Mouse (Mus musculus) intestine, postnatal 0 days (tissue): Measurements from ENCODE around the gene Upk2. TPM values are rescaled to one million over a fixed set of nuclear protein-coding genes. Genes with fewer than 3 reads are reported as not detected.
A peak's percentile ranks its signal among the peaks of the same experiment; 100 is the strongest.

Source experiments
- ATAC-seq: fragments of 200-750 bp; cut with Nextera tagmentation; 2 replicates; pipeline ENCODE4 v1.8.0; 2017; ENCODE audit warnings: mild to moderate bottlenecking, moderate TSS enrichment, moderate library complexity
- H3K27ac ChIP-seq: fragments of 300-500 bp; sonication (generic); 2 replicates; pipeline ENCODE4 v1.5.1; 2014; ENCODE audit warnings: mild to moderate bottlenecking, low read depth, low read length, moderate library complexity
- H3K27me3 ChIP-seq: fragments of 300-500 bp; sonication (generic); replicated peaks from 2 replicates; pipeline ENCODE4 v1.6.1; 2014; ENCODE audit warnings: low read length, mixed read lengths; ENCODE audit not compliant: control insufficient read depth, insufficient read depth
- H3K36me3 ChIP-seq: fragments of 300-500 bp; sonication (generic); 2 replicates; pipeline ENCODE4 v1.6.1; 2014; ENCODE audit warnings: mild to moderate bottlenecking, moderate library complexity; ENCODE audit not compliant: control insufficient read depth, insufficient read depth
- H3K4me1 ChIP-seq: fragments of 300-500 bp; sonication (generic); replicated peaks from 2 replicates; pipeline ENCODE4 v1.6.1; 2014; ENCODE audit warnings: antibody characterized with exemption, low read length, mixed read lengths; ENCODE audit not compliant: control insufficient read depth, insufficient read depth
- H3K4me2 ChIP-seq: fragments of 300-500 bp; sonication (generic); replicated peaks from 2 replicates; pipeline ENCODE4 v1.6.1; 2014; ENCODE audit warnings: low read depth, mild to moderate bottlenecking, moderate library complexity
- H3K4me3 ChIP-seq: fragments of 300-500 bp; sonication (generic); 2 replicates; pipeline ENCODE4 v1.5.1; 2014; ENCODE audit warnings: low read depth, low read length
- H3K9ac ChIP-seq: fragments of 300-500 bp; sonication (generic); 2 replicates; pipeline ENCODE4 v1.6.1; 2014; ENCODE audit warnings: mild to moderate bottlenecking, low read depth, low read length
- H3K9me3 ChIP-seq: fragments of 300-500 bp; sonication (generic); 2 replicates; pipeline ENCODE4 v1.6.1; 2016; ENCODE audit warnings: mixed run types; ENCODE audit not compliant: control insufficient read depth
- CTCF ChIP-seq: sonication (generic); IDR thresholded peaks from 2 replicates; pipeline ENCODE4 v1.5.1; 2016; ENCODE audit warnings: low read depth, mild to moderate bottlenecking, control low read depth, antibody characterized with exemption, moderate library complexity
- WGBS: fragments of 180-500 bp; shearing (Covaris S2); extraction: QIAGEN DNeasy Blood & Tissue Kit; methylation state at CpG from one replicate; pipeline ENCODE4 v1.1.7; 2014; 5-methylcytosine and 5-hydroxymethylcytosine counted together
- polyA plus RNA-seq: library from polyadenylated mRNA; unstranded; fragments of >200 nt; fragmentation: Nextera tagmentation; extraction: Ambion mirVana; gene quantifications from 2 replicates; pipeline ENCODE4 v1.2.1, GENCODE M21; 2015

Upk2 gene
- polyA plus RNA-seq, 1 experiment from 2014 or later: not detected

DNA sequence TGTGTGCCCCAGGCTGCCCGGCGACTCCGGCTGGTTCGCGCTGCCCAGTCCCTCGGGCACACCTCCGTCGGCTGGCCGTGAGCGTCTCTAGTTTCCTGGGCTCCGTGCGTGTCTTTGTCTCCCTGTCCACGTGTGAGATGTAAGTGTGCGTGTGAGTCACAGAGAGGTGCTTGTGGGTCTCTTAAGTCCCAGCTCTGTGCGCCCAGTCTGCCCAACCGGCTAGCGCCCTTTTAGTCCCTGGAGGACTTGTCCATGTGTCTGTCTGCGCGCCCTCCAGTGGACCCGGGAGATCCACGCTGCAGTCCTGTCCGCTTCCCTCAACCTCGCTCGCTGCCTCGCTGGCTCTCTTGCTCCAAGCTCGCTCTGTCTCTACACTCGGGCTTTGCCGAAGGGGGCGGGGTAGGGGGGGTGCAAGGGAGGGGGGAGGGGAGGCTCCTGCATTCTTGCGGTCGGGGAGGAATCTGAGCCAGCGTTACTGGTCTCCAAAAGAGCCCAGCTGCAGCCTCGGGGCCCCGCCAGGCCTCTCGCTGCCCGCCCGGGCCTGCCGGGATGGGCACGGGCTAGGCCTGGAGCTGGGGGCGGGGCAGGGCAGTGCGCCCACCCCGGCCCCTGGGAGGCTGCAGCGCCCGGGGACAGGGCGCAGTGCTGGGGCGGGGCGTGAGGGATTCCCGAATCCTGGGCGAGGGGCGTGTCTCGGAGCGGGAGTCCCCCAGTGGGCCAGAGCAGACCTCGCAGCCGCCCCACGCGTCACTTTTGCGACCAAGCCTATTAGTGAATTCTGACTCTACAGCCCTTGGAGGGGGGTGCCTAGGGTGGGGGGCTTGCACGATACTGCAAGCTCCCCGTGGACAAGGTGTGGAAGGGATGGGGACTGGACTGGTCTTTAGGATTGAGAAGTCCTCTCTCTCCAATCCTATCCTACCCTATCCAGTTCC, 43.9 kb upstream of the Upk2 start:
- 2% methylated on average over 59 of the region's 59 CpGs for WGBS
- peaks cover 28% of the 10 kb centered on the region for H3K36me3 ChIP-seq
- H3K27ac ChIP-seq: peak overlapping the region; percentile 64
- peak overlapping the region; percentile 82 for H3K4me2 ChIP-seq
- H3K4me1 ChIP-seq: peaks cover 18% of the 10 kb centered on the region
- no peaks in the 10 kb centered on the region for H3K9me3 ChIP-seq
- peak overlapping the region; percentile 34; the same call in 1 of the 2 replicates for H3K9ac ChIP-seq
- H3K4me3 ChIP-seq: peak overlapping the region; percentile 39
- peak; percentile 59 for ATAC-seq
- H3K27me3 ChIP-seq: no peaks in the 10 kb centered on the region
- TF ChIP-seq CTCF: peak; percentile 80

DNA sequence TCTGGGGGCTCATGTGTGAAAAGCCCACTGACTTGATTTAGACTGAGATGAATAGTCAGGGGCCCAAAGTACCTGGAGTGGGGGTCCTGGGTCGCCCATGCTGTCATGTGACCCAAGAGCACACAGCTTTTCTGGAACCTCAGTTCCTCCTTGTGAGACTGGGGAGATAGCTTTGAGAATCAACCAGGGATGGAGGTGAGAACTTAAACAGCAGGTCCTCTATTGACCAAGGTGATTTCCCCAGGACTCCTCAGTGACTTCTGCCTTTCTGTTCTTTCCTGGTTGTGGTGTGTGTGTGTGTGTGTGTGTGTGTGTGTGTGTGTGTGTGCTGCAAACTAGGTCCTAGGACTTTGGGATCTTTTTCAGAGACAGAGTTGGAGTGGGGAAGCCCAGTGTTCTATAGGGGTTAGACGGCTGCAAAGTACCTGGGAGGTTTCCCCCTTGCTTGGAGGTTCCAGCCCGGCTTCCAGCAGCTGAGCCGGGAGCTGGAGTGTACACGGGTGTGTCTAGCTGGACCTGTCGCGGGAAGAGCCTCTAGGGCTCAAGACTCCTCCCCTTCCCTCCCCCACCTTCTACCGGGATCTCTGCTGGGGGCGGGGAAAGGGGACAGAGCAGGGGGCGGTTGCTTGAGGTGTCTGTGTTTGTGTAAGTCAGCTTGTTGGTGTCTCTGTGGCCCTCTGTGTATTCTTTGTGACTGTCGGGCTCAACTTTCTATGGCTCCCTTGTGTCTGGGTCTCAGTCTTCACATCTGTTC, 43.0 kb upstream of the Upk2 start:
- no peaks in the 10 kb centered on the region for H3K9me3 ChIP-seq
- H3K9ac ChIP-seq: peak overlapping the region; percentile 27; the same call in 1 of the 2 replicates
- peak overlapping the region; percentile 39 for H3K4me3 ChIP-seq
- H3K4me2 ChIP-seq: peak overlapping the region; percentile 82
- H3K27ac ChIP-seq: peak overlapping the region; percentile 64
- peaks cover 21% of the 10 kb centered on the region for H3K4me1 ChIP-seq
- peak; percentile 59 for ATAC-seq
- no peak for TF ChIP-seq CTCF
- WGBS: 1% methylated on average over 11 of the region's 11 CpGs
- H3K27me3 ChIP-seq: no peaks in the 10 kb centered on the region
- H3K36me3 ChIP-seq: peaks cover 20% of the 10 kb centered on the region

DNA sequence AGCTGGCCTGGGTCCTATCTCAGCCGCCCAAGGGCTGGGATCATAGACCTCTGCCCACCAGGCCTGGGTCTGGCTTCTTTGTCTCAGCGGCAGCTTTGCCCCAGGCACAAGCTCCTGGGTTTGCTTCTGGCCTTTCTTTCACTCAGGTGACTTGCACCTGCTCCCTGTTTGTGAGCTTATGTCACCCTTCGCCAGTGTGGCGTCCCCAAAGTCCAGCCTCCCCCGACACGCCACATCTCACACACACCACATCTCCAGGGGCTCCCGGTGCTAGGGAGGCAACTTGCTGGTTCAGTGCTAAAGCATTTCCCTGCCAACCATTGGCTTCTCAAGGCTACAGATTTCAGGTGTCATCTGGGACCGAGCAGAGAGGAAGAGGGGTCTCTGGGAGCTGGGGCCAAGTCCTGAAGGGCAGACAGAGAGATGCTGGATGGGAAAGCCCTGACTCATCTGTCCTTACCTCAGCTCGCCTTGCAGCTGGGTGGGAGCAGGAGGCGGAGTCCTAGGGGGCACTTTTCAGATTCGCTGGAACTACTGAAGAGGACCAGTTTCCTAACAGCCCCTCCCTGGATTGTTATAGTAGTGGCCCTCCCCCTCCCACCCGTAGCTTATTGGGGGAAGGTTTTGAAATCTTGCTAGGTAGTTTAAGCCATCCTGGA, 42.2 kb upstream of the Upk2 start:
- H3K4me2 ChIP-seq: peak overlapping the region; percentile 21; the same call in 1 of the 2 replicates

DNA sequence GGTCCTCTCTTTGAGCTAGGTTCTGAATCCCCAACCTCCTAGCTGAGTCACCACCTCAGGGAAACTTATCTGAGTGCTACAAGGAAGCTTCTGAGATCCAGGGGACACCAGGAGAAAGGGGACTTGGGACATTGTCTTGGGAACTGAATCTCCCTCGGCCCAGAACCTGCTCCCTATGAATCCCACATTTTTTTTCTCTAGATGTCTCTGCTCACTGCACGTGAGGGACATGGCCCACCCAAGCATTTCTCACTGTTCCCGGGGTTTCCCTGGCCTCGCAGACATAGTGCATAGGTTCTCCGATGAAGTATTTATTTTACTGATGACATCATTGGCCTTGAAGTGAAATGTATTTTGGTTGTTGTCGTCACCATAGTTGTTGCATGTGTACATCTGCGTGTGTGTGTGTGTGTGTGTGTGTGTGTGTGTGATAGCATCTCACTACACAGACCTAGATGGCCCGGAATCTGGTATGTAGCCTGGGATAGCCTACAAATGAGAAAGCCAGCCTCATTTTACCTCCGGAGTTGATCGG, 41.1 kb upstream of the Upk2 start:
- H3K27ac ChIP-seq: no peak overlapping the region

More for the DNA sequence above, 42.2 kb upstream of the Upk2 start:
- Histone ChIP-seq H3K9ac (no peak overlapping the region), H3K9me3 (no peaks in the 10 kb centered on the region), H3K4me1 (peaks cover 26% of the 10 kb centered on the region), H3K4me3 (no peak overlapping the region), H3K27me3 (no peaks in the 10 kb centered on the region), H3K36me3 (peaks cover 15% of the 10 kb centered on the region), H3K27ac (no peak overlapping the region)
- 64% methylated on average over 12 of the region's 12 CpGs for WGBS
- no peak for ATAC-seq
- TF ChIP-seq CTCF: no peak

DNA sequence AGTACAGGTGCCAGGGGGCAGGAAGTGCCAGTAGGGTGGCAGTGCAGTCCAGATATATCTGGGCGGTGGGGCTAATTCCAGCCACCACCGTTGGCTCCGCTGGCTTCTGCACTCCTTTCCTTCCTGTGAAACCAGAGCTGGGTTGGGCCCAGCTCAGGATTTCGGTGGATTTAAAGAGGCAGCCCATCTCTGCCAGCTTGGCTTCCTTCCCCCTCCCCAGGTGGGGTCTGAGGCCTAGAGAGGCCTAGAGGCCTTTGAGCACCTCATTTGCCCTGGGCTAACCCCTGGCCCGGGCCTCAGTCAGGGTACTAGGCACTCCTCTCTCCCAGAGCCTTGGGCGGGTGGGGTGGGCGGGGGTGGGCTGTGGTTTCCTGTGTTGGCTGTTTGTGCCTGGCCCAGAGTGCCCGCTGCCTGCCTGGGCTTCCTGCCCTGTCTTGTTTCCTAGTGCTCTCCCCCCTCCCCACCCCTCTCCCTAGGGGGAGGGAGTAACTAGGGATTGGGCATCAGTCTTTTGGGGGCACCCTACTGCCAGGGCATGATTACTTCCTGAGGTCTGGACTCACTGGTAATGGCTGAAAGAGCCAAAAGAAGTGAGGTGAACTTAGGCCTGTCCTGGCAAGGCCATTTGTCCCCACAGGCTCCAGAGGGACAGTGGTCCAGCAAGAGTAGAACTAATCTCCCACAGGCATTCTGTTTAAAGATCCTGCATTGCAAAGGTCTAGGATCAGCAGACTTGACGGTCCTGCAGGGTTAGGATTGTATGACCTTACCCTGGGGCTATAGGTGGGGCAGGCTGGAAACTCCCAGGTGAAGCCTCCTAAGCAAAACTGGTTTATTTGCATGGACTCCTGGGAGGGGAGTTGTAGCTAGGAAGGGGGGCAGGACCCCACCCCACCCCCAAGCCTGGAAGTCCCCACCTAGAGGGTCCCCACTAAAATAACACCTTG, 40.4 kb upstream of the Upk2 start:
- no peak for ATAC-seq
- H3K27me3 ChIP-seq: no peaks in the 10 kb centered on the region
- TF ChIP-seq CTCF: no peak
- no peaks in the 10 kb centered on the region; the same call in 1 of the 2 replicates for H3K36me3 ChIP-seq
- H3K4me3 ChIP-seq: no peak overlapping the region
- peaks cover 39% of the 10 kb centered on the region for H3K4me1 ChIP-seq
- no peaks in the 10 kb centered on the region for H3K9me3 ChIP-seq
- peak overlapping the region; percentile 4 for H3K27ac ChIP-seq
- WGBS: 23% methylated on average over 9 of the region's 9 CpGs
- H3K9ac ChIP-seq: peak overlapping the region; percentile 34; the same call in 1 of the 2 replicates
- H3K4me2 ChIP-seq: peak overlapping the region; percentile 18

More for the DNA sequence above, 41.1 kb upstream of the Upk2 start:
- H3K4me2 ChIP-seq: no peak overlapping the region
- no peak overlapping the region for H3K9ac ChIP-seq
- peaks cover 34% of the 10 kb centered on the region for H3K4me1 ChIP-seq
- H3K9me3 ChIP-seq: no peaks in the 10 kb centered on the region
- no peak for ATAC-seq
- TF ChIP-seq CTCF: no peak
- H3K36me3 ChIP-seq: peaks cover 5% of the 10 kb centered on the region
- H3K27me3 ChIP-seq: no peaks in the 10 kb centered on the region
- WGBS: 61% methylated on average over 10 of the region's 10 CpGs
- H3K4me3 ChIP-seq: no peak overlapping the region
